15 mouse cellular contexts compared by ENCODE assay signal in the genomic region with DNA sequence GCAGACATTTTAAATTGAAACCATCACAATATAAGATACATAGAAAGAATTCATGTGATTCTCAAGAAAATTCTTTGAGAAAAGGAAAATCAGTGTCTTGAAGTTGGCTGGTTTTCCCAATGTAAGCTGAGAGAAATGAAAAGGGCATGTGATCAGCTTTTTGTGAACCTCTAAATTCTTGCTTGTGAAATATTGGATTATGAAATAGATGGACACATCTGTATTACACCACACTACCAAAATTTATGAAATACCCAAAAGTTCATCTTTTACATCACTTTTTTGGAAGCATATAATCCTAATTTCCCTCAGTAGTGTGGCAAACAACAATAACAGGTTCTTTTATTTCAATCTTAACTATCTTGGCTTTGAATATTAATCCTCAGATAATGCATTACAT.
"Had no signal": no experiment of that assay in that cellular context is flagged by ENCODE, and none has a peak within 500 bp of the region (broad histone marks: within the 10 kb centered on the region; RNA-seq: fewer than 3 reads in every experiment).

No protein-coding gene starts in this region.

- DNase-seq: liver, postnatal 0 days; lung, adult 2 months; lung, postnatal 14 days; lung, postnatal 36 days; retina, postnatal 1 day; right cerebral cortex, adult 18-20 months; right cerebral cortex, postnatal 25 days; right cerebral cortex, postnatal 4 days; spleen, adult 18-20 months; thymus, adult 18-20 months; thymus, postnatal 14 days; thymus, postnatal 36 days had no signal

- ATAC-seq: liver, postnatal 0 days; lung, postnatal 0 days; midbrain, embryonic 13.5 days; midbrain, embryonic 15.5 days had no signal
